Mouse (Mus musculus): Measurements from ENCODE around the gene Slc30a1. TPM values are rescaled to one million over a fixed set of nuclear protein-coding genes. Genes with fewer than 3 reads are reported as not detected.

Gene Slc30a1
- total RNA-seq (2021): 10 to 100 TPM; 28.7 to 35.9 TPM
- long read RNA-seq, experiment 1, full-length matches to known transcripts: 16 of 18 reads
- long read RNA-seq, experiment 1, partial matches to known transcripts: 0 of 18 reads
- long read RNA-seq, experiment 1, other reads (novel, unspliced or antisense): 2 of 18 reads
- long read RNA-seq, experiment 2, full-length matches to known transcripts: 10 of 11 reads
- long read RNA-seq, experiment 2, partial matches to known transcripts: 0 of 11 reads
- long read RNA-seq, experiment 2, other reads (novel, unspliced or antisense): 1 of 11 reads

- peak; percentile 98 for DNase-seq (ENCODE audit: low spot score in 2 of 2)
Observed at GRCm38 (mm10) chr1:191906571-191907430, at the start of gene Slc30a1. TSS of gene Slc30a1 (plus strand) at chr1:191906767.

GRCm38 (mm10) chr1:191856886-191857651 is 49.5 kb upstream of the Slc30a1 start:
- no peak for DNase-seq (ENCODE audit: low spot score in 2 of 2)

GRCm38 (mm10) chr1:191858136-191858535 is 48.4 kb upstream of the Slc30a1 start:
- no peak for DNase-seq (ENCODE audit: low spot score in 2 of 2)

DNA sequence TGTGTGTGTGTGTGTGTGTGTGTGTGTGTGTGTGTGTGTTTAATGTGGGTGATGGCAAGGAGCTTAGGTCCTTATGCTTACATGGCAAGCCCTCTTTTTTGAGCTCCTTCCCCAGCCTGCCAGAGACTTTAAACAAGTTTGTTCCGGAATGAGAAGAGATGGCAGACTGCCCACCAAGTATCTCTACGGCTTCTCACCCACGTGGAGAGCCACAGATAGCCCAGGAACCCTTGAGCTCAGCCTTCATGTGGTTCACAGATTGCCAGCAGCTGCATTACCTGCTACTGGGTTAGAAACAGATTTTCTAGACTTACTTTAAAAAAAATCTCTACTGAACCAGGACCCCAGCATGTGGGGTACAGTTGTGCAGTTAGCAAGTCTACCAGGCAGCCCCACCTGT is 46.7 kb upstream of the Slc30a1 start:
- DNase-seq (ENCODE audit: low spot score in 2 of 2): peak; percentile 51 to 62

- no peak for DNase-seq (ENCODE audit: low spot score in 2 of 2)
Observed at GRCm38 (mm10) chr1:191861247-191861646, 45.3 kb upstream of the Slc30a1 start.

GRCm38 (mm10) chr1:191863833-191864550 is 42.6 kb upstream of the Slc30a1 start:
- DNase-seq (ENCODE audit: low spot score in 2 of 2): no peak

- no peak for DNase-seq (ENCODE audit: low spot score in 2 of 2)
Observed at GRCm38 (mm10) chr1:191864551-191865027, 42.0 kb upstream of the Slc30a1 start.

DNA sequence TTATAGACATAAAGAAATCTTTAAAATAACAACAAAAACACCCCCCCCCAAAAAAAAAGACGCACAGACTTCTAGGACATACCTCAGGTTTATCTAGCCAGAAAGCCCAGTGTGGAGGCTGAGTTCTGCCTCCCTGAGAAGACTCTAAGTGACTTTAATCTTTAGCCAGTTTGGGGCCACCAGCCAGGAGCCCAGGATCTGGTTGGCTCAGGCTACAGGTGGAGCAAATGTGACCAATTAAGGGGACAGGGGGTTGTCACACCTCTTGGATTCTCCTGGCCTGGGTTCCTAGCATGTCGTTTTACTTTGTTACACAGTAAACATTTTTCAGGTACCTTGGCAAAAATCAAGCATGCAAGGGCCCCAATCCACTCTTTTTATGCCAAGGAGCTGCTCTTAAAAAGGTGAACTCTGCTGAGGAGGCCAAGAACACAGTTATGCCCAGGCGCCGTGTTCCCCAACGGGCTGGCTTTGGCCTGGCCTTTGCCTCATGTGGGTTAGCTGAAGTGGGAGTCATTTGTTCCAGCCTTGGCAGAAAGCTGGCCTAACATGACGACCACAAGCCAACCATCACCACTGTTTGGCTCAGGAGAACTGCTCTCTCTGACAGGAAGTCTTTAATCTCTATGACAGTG is 34.4 kb upstream of the Slc30a1 start:
- no peak for DNase-seq (ENCODE audit: low spot score in 2 of 2)

DNA sequence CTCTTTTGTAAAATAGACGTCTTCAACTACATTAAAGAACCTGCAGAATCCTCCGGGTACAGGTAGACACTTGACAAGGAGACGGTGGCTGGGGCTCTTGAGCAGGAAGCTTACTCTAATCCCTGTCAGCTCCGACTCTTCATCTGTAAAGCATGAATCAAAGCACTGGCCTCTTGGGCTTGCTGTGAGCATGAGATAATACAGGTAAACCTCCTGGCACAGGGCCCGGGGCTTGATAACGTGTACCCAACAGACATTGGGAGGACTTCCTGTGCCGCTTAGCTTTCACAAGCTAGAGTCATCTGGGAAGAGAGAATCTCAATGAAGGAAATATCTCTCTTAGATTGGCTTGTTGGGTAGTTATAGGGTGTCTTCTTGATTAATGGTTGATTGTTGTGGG is 31.6 kb upstream of the Slc30a1 start:
- DNase-seq (ENCODE audit: low spot score in 2 of 2): no peak

- no peak for DNase-seq (ENCODE audit: low spot score in 2 of 2)
Observed at GRCm38 (mm10) chr1:191875683-191876305, 30.8 kb upstream of the Slc30a1 start.

GRCm38 (mm10) chr1:191877681-191878080 is 28.9 kb upstream of the Slc30a1 start:
- DNase-seq (ENCODE audit: low spot score in 2 of 2): no peak

DNA sequence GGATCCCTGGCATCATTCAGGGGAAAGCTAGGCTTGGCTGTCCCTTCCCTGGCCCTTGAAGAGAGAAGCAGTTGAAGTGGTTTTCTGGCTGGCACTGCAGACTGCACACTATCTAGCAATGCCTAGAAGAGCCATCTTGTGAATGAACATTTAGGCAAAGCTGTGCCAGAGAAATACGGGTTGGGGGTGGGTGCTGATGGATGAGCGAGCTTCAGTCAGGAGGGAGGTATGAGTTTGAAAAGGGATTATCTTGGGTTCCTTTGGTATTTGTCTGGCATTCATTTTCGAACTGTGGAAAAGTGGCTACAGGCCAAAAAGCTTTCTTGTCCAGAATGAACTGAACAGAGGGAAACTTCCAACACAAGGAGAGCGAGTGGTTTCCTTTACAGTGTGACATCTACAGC is 28.0 kb upstream of the Slc30a1 start:
- DNase-seq (ENCODE audit: low spot score in 2 of 2): no peak

GRCm38 (mm10) chr1:191880247-191880646 is 26.3 kb upstream of the Slc30a1 start:
- no peak for DNase-seq (ENCODE audit: low spot score in 2 of 2)

- DNase-seq (ENCODE audit: low spot score in 2 of 2): no peak
Observed at GRCm38 (mm10) chr1:191880921-191881609, 25.5 kb upstream of the Slc30a1 start.

GRCm38 (mm10) chr1:191881663-191882062 is 24.9 kb upstream of the Slc30a1 start:
- DNase-seq (ENCODE audit: low spot score in 2 of 2): no peak

- DNase-seq (ENCODE audit: low spot score in 2 of 2): no peak
Observed at GRCm38 (mm10) chr1:191882474-191883206, 23.9 kb upstream of the Slc30a1 start.

GRCm38 (mm10) chr1:191883654-191884053 is 22.9 kb upstream of the Slc30a1 start:
- DNase-seq (ENCODE audit: low spot score in 2 of 2): no peak

GRCm38 (mm10) chr1:191891912-191892311 is 14.7 kb upstream of the Slc30a1 start:
- no peak for DNase-seq (ENCODE audit: low spot score in 2 of 2)

GRCm38 (mm10) chr1:191894386-191894785 is 12.2 kb upstream of the Slc30a1 start:
- peak; percentile 84 to 88 for DNase-seq (ENCODE audit: low spot score in 2 of 2)

All from left cerebral cortex, adult 18-20 months (tissue).